Mouse (Mus musculus) C2C12 (cell line): Measurements from ENCODE around the gene Sdk2.

ENCODE experiments used
- FOSL1 ChIP-seq: IDR thresholded peaks from one replicate; pipeline ENCODE4 v1.8.0; 2011; ENCODE audit warnings: mild to moderate bottlenecking, low read length; ENCODE audit not compliant: poor library complexity, insufficient read depth, severe bottlenecking
- MAX ChIP-seq: IDR thresholded peaks from one replicate; pipeline ENCODE4 v1.6.1; 2011; ENCODE audit warnings: mild to moderate bottlenecking, control low read depth

DNA sequence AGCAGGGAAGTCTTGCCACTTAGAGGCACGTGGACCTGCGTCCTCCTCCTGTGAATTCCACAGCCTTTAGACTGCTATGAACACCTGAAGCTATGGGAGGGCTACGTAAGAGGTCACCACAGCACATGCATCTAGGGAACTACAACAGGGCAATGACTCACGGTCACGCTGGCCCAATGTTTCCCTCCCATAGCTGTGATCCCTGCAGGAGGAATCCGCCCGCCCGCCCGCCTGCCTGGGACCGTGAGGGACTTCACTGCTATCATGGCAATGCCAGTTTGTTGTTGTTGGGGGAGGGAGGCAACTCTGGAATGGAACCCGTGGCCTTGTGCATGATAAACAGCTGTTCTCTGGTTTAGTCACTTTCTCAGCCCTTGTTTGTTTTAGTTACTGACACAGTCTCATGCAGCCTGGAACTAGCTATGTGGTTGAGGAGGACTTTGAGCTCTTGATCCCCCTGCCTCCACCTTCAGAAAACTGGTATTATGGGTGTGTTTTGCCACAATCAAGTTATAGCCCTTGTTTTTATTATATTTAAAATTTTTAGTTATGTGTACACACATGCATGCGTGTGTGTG, 249.8 kb downstream of the Sdk2 start:
- TF ChIP-seq FOSL1 (no peak), MAX (no peak)
